Mouse (Mus musculus) olfactory bulb, adult 2 months (tissue): ENCODE results near the gene Vcp.

Experiments
- CTCF ChIP-seq: fragments of 200-500 bp; IDR thresholded peaks from 2 replicates; pipeline ENCODE4 v1.5.1; 2012; ENCODE audit warnings: low read depth, mild to moderate bottlenecking, low read length, moderate library complexity; ENCODE audit not compliant: insufficient read depth
- POLR2A ChIP-seq: fragments of 200-500 bp; IDR thresholded peaks from 2 replicates; pipeline ENCODE4 v1.6.1; 2012; ENCODE audit warnings: mild to moderate bottlenecking, low read depth, low read length, moderate library complexity; ENCODE audit not compliant: insufficient read depth

GRCm38 (mm10) chr4:42941396-42941795 is 58.9 kb downstream of the Vcp start:
- TF ChIP-seq POLR2A (no peak), CTCF (no peak)
